18 mouse cellular contexts compared by ENCODE assay signal in the genomic region with DNA sequence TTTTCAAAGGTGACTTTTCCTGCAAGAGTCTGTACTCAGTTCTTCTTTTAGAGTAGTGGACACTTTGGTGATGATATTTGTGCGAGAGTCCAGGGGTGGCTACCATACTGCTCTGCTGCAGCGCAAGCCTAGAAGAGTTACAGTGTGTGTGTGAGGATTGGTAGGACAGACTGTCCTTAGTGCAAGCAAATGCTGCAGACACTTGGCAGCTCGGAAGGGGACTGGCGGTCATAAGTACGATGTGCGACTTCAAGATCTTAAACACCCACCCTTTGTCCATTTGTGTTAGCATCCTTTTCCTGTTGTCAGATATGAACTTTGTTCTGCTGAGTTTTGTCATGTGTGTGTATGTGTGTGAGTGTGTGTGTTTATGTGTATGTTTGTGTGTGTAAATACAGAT.
A peak's percentile ranks its signal among the peaks of the same experiment; 100 is the strongest.
DNase-seq lines count a peak whose midpoint lies in the region; ATAC-seq and TF ChIP-seq lines count a peak whose summit lies in the region.
"Had no signal": no experiment of that assay in that cellular context is flagged by ENCODE, and none has a peak within 500 bp of the region (broad histone marks: within the 10 kb centered on the region; RNA-seq: fewer than 3 reads in every experiment).

No protein-coding gene starts in this region.

- no peak overlapping the region for H3K4me2 ChIP-seq in midbrain, postnatal 0 days (ENCODE audit: low read depth, low read length, poor library complexity, severe bottlenecking)
- peak overlapping the region; percentile 31 for H3K4me2 ChIP-seq in forebrain, embryonic 16.5 days (ENCODE audit: low read length)
- H3K4me2 ChIP-seq in hindbrain, embryonic 16.5 days (ENCODE audit: low read length): peak overlapping the region; percentile 29
- H3K4me2 ChIP-seq in neural tube, embryonic 13.5 days: peak overlapping the region; percentile 34
- no peak overlapping the region for H3K4me2 ChIP-seq in kidney, embryonic 15.5 days

- H3K36me3 ChIP-seq in midbrain, embryonic 10.5 days: no peaks in the 10 kb centered on the region
- H3K36me3 ChIP-seq in midbrain, postnatal 0 days (ENCODE audit: insufficient read depth, low read length): no peaks in the 10 kb centered on the region
- H3K36me3 ChIP-seq in forebrain, embryonic 16.5 days (ENCODE audit: control insufficient read depth, insufficient read depth): no peaks in the 10 kb centered on the region
- H3K36me3 ChIP-seq in hindbrain, embryonic 16.5 days (ENCODE audit: control insufficient read depth, insufficient read depth, low read length): no peaks in the 10 kb centered on the region
- no peaks in the 10 kb centered on the region for H3K36me3 ChIP-seq in neural tube, embryonic 13.5 days
- H3K36me3 ChIP-seq in kidney, embryonic 15.5 days: no peaks in the 10 kb centered on the region

- peak overlapping the region; percentile 35; the same call in 1 of the 2 replicates for H3K4me3 ChIP-seq in midbrain, embryonic 10.5 days
- no peak overlapping the region for H3K4me3 ChIP-seq in midbrain, postnatal 0 days (ENCODE audit: low read depth, low read length)
- no peak overlapping the region; the same call in 1 of the 2 replicates for H3K4me3 ChIP-seq in forebrain, embryonic 16.5 days (replicated peaks; ENCODE audit: low read length)
- no peak overlapping the region for H3K4me3 ChIP-seq in hindbrain, embryonic 16.5 days (ENCODE audit: low read length)
- no peak overlapping the region for H3K4me3 ChIP-seq in neural tube, embryonic 13.5 days
- no peak overlapping the region for H3K4me3 ChIP-seq in kidney, embryonic 15.5 days (replicated peaks)

- DNase-seq in midbrain, embryonic 10.5 days (ENCODE audit: low spot score): no peak
- DNase-seq in midbrain, postnatal 0 days (ENCODE audit: low spot score): no peak
- DNase-seq in c-Kit-positive CD71-positive TER-119-positive erythroid progenitor cells, embryonic 14.5 days (ENCODE audit: low spot score): no peak
- no peak for DNase-seq in MN1 (ENCODE audit: low spot score)
- DNase-seq: adrenal gland, postnatal 14 days; cerebellum, adult 9-10 months; gastrocnemius, postnatal 10 days; kidney, adult 9 months; kidney, postnatal 4 days; liver; lung, adult 18-20 months; right cerebral cortex, postnatal 4 days; thymus, postnatal 4 days had no signal

- H3K9me3 ChIP-seq in midbrain, embryonic 10.5 days (replicated peaks): no peaks in the 10 kb centered on the region
- H3K9me3 ChIP-seq in midbrain, postnatal 0 days (ENCODE audit: low read length): no peaks in the 10 kb centered on the region
- H3K9me3 ChIP-seq in forebrain, embryonic 16.5 days (ENCODE audit: control insufficient read depth, low read length): no peaks in the 10 kb centered on the region
- H3K9me3 ChIP-seq in hindbrain, embryonic 16.5 days (ENCODE audit: control insufficient read depth, low read length): no peaks in the 10 kb centered on the region
- H3K9me3 ChIP-seq in neural tube, embryonic 13.5 days: no peaks in the 10 kb centered on the region
- no peaks in the 10 kb centered on the region for H3K9me3 ChIP-seq in kidney, embryonic 15.5 days (replicated peaks)

- TF ChIP-seq CTCF in midbrain, postnatal 0 days (IDR thresholded peaks at IDR 0.05): no peak

- no peak overlapping the region for H3K9ac ChIP-seq in midbrain, postnatal 0 days (replicated peaks; ENCODE audit: low read length, poor library complexity, severe bottlenecking)
- H3K9ac ChIP-seq in forebrain, embryonic 16.5 days (replicated peaks; ENCODE audit: low read depth, low read length): no peak overlapping the region
- H3K9ac ChIP-seq in hindbrain, embryonic 16.5 days (ENCODE audit: low read depth, low read length): no peak overlapping the region; the same call in 1 of the 2 replicates
- no peak overlapping the region for H3K9ac ChIP-seq in neural tube, embryonic 13.5 days
- H3K9ac ChIP-seq in kidney, embryonic 15.5 days: no peak overlapping the region

- no peak for ATAC-seq in midbrain, postnatal 0 days (ENCODE audit: low FRiP score)
- no peak for ATAC-seq in forebrain, embryonic 16.5 days
- no peak for ATAC-seq in hindbrain, embryonic 16.5 days
- no peak for ATAC-seq in neural tube, embryonic 13.5 days (ENCODE audit: low read depth)
- ATAC-seq in kidney, embryonic 15.5 days (replicated peaks; ENCODE audit: low FRiP score): no peak
- ATAC-seq: inflammation-experienced regulatory T-cells, adult 6 months had no signal

- no peaks in the 10 kb centered on the region for H3K27me3 ChIP-seq in midbrain, embryonic 10.5 days (ENCODE audit: low read depth, poor library complexity, severe bottlenecking)
- no peaks in the 10 kb centered on the region for H3K27me3 ChIP-seq in midbrain, postnatal 0 days (ENCODE audit: insufficient read depth, low read length)
- H3K27me3 ChIP-seq in forebrain, embryonic 16.5 days (replicated peaks; ENCODE audit: control insufficient read depth, insufficient read depth, low read length): no peaks in the 10 kb centered on the region
- no peaks in the 10 kb centered on the region for H3K27me3 ChIP-seq in hindbrain, embryonic 16.5 days (replicated peaks; ENCODE audit: control insufficient read depth, insufficient read depth, low read length)
- no peaks in the 10 kb centered on the region for H3K27me3 ChIP-seq in neural tube, embryonic 13.5 days
- H3K27me3 ChIP-seq in kidney, embryonic 15.5 days: no peaks in the 10 kb centered on the region

- 0 out of 2 replicates have a peak overlapping the region, but pooled peaks have one; percentile 77 for H3K27ac ChIP-seq in midbrain, embryonic 10.5 days (replicated peaks)
- no peak overlapping the region for H3K27ac ChIP-seq in midbrain, postnatal 0 days (ENCODE audit: low read depth, low read length)
- H3K27ac ChIP-seq in forebrain, embryonic 16.5 days (ENCODE audit: low read length): no peak overlapping the region
- no peak overlapping the region for H3K27ac ChIP-seq in hindbrain, embryonic 16.5 days (ENCODE audit: low read depth, low read length)
- H3K27ac ChIP-seq in neural tube, embryonic 13.5 days (replicated peaks): no peak overlapping the region
- H3K27ac ChIP-seq in kidney, embryonic 15.5 days: no peak overlapping the region

- WGBS in midbrain, embryonic 10.5 days: 95% methylated on average over 6 of the region's 6 CpGs
- 81% methylated on average over 6 of the region's 6 CpGs for WGBS in midbrain, postnatal 0 days
- WGBS in forebrain, embryonic 16.5 days: 46% methylated on average over 6 of the region's 6 CpGs
- WGBS in hindbrain, embryonic 16.5 days: 65% methylated on average over 6 of the region's 6 CpGs
- WGBS in neural tube, embryonic 13.5 days: 76% methylated on average over 6 of the region's 6 CpGs
- 93% methylated on average over 6 of the region's 6 CpGs for WGBS in kidney, embryonic 15.5 days

- peaks cover 40% of the 10 kb centered on the region for H3K4me1 ChIP-seq in midbrain, embryonic 10.5 days
- H3K4me1 ChIP-seq in midbrain, postnatal 0 days (ENCODE audit: insufficient read depth, low read length): no peaks in the 10 kb centered on the region
- peaks cover 22% of the 10 kb centered on the region for H3K4me1 ChIP-seq in forebrain, embryonic 16.5 days (replicated peaks; ENCODE audit: control insufficient read depth, insufficient read depth, low read length)
- H3K4me1 ChIP-seq in hindbrain, embryonic 16.5 days (ENCODE audit: control insufficient read depth, insufficient read depth, low read depth, low read length): peaks cover 9% of the 10 kb centered on the region
- H3K4me1 ChIP-seq in neural tube, embryonic 13.5 days (replicated peaks): peaks cover 45% of the 10 kb centered on the region
- H3K4me1 ChIP-seq in kidney, embryonic 15.5 days: peaks cover 31% of the 10 kb centered on the region

Comparison
In these comparisons a context has a peak if more than half of its experiments do, and no peak if none do; other contexts are left out.
1. H3K4me2 ChIP-seq: peak in forebrain, embryonic 16.5 days (single experiment), hindbrain, embryonic 16.5 days (single experiment) and neural tube, embryonic 13.5 days (single experiment); none in midbrain, postnatal 0 days (single experiment) and kidney, embryonic 15.5 days (single experiment).